Mouse (Mus musculus): ENCODE results near the gene Tob2. TPM values are rescaled to one million over a fixed set of nuclear protein-coding genes. Genes with fewer than 3 reads are reported as not detected.

Gene Tob2
- polyA plus RNA-seq, 1 experiment = 16.1 TPM

DNA sequence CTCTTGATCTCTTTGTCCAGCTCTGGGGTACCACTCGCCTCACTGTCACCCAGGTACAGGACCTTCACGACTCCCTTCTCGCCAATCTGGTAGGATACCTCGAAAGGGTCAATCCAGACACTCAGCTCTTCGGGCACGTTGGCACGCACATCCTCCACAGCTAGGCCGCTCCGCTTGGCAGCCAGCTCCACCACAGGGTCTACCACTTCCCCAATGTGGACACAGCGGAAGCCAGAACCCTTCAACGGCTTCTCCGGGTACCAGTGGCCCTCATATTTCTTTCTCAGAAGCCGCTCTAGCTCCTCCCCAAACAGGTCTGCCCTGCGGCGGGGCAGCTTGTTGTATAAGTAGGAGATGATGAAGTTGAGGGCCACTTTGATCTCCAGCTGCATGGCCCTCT, 7.2 kb downstream of the Tob2 start:
- Histone ChIP-seq H3K9me3 (no peaks in the 10 kb centered on the region), H3K36me3 (replicated peaks; ENCODE audit: low read length) (peaks cover 81% of the 10 kb centered on the region), H3K27me3 (replicated peaks) (no peaks in the 10 kb centered on the region), H3K4me1 (peaks cover 78% of the 10 kb centered on the region), H3K4me3 (replicated peaks) (no peak overlapping the region)
- no peak for TF ChIP-seq GATA1 (IDR thresholded peaks at IDR 0.05; ENCODE audit: borderline replicate concordance, low read length)
- no peak for TF ChIP-seq FLI1 (IDR thresholded peaks at IDR 0.05; ENCODE audit: low read length)

DNA sequence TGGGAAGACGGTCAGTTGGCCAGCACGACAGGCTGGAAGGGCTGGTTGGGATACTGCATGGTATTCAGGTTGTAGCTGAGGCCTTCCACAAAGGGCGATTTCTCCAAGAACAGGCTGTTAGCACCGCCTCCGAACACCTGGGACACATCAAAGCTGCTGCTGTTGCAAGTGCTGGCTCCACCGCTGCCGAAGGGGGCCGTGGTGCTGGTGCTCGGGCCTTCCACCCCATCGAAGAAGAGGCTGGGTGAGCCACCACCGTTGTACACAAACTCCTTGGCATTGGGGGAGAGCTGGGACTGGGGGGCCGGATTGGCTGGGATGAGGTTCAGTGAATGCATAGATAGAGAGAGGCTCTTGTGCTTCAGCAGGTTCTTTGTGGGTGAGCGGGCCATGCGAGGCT, 7.9 kb downstream of the Tob2 start:
- no peak overlapping the region for H3K4me3 ChIP-seq (replicated peaks)
- H3K27me3 ChIP-seq (replicated peaks) = no peaks in the 10 kb centered on the region
- H3K36me3 ChIP-seq (replicated peaks; ENCODE audit: low read length) = peaks cover 81% of the 10 kb centered on the region
- H3K4me1 ChIP-seq = peaks cover 81% of the 10 kb centered on the region
- no peaks in the 10 kb centered on the region for H3K9me3 ChIP-seq
- TF ChIP-seq GATA1 (IDR thresholded peaks at IDR 0.05; ENCODE audit: borderline replicate concordance, low read length) = no peak
- TF ChIP-seq FLI1 (IDR thresholded peaks at IDR 0.05; ENCODE audit: low read length) = no peak

DNA sequence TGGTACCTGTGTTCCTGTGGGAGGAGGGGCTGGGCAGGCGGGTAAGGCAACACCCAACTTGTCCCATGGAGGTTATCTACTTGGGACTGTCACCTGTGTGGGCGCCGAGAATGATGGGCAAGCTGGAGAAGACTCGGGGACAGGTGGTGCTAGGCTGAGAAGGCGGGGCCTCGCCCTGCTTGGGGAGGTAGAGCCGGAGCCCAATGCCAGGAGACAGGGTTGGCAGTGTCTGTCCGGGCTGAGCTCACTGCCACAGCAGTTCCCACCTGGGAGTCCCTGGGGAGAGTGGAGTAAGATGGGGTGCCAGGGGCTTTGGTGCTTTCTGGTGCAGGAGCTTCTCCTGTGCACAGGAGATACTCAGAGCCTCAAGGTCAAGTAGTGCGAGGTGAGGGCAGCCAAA, 9.5 kb downstream of the Tob2 start:
- Histone ChIP-seq H3K27me3 (replicated peaks) (no peaks in the 10 kb centered on the region), H3K36me3 (replicated peaks; ENCODE audit: low read length) (peaks cover 71% of the 10 kb centered on the region), H3K9me3 (no peaks in the 10 kb centered on the region), H3K4me1 (peaks cover 76% of the 10 kb centered on the region), H3K4me3 (replicated peaks) (no peak overlapping the region)
- TF ChIP-seq GATA1 (IDR thresholded peaks at IDR 0.05; ENCODE audit: borderline replicate concordance, low read length) (no peak), FLI1 (IDR thresholded peaks at IDR 0.05; ENCODE audit: low read length) (no peak)

DNA sequence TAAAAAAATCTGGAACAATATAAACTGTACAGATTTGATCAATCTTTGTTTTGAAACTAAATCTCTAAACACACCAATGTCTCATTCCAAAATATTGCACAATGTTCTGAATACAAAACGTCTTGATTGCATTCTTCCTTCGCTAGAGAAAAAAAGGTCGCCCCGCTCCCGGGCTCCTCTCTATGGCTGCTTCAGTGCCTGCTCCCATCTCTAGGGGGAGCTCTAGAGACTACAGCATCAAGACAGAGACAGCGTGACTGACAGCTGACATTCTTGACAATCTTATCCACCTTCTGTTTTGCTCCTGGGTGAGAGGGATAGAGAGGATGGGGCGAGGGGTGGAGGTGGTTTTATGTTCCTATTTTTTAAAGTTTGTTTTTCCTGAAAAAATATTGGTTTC, 10.3 kb downstream of the Tob2 start:
- no peaks in the 10 kb centered on the region for H3K9me3 ChIP-seq
- H3K27me3 ChIP-seq (replicated peaks) = no peaks in the 10 kb centered on the region
- peaks cover 69% of the 10 kb centered on the region for H3K4me1 ChIP-seq
- no peak for TF ChIP-seq GATA1 (IDR thresholded peaks at IDR 0.05; ENCODE audit: borderline replicate concordance, low read length)
- TF ChIP-seq FLI1 (IDR thresholded peaks at IDR 0.05; ENCODE audit: low read length) = no peak
- H3K36me3 ChIP-seq (replicated peaks; ENCODE audit: low read length) = peaks cover 63% of the 10 kb centered on the region
- H3K4me3 ChIP-seq (replicated peaks) = no peak overlapping the region

DNA sequence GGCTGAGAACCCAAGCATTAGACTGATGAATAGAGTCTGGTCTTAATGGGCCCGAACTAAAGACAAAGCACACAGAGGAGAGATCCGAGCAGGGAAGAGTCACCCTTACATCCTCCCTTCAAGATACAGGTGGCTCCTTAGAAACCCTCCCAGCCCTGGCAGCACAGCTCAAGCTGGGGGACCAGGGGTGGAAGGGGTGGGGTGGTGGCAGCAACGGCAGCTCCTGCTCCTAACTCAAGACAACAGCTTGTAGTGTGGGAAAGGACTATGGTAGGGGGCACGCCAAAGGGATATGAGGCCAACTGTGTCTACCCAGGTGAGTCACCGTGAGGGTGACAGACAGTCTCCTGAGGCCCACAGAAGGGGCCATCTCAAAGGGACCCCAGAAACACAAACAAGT, 10.7 kb downstream of the Tob2 start:
- Histone ChIP-seq H3K36me3 (replicated peaks; ENCODE audit: low read length) (peaks cover 60% of the 10 kb centered on the region), H3K4me3 (replicated peaks) (no peak overlapping the region), H3K27me3 (replicated peaks) (no peaks in the 10 kb centered on the region), H3K4me1 (peaks cover 66% of the 10 kb centered on the region), H3K9me3 (no peaks in the 10 kb centered on the region)
- TF ChIP-seq GATA1 (IDR thresholded peaks at IDR 0.05; ENCODE audit: borderline replicate concordance, low read length) (no peak), FLI1 (IDR thresholded peaks at IDR 0.05; ENCODE audit: low read length) (no peak)

DNA sequence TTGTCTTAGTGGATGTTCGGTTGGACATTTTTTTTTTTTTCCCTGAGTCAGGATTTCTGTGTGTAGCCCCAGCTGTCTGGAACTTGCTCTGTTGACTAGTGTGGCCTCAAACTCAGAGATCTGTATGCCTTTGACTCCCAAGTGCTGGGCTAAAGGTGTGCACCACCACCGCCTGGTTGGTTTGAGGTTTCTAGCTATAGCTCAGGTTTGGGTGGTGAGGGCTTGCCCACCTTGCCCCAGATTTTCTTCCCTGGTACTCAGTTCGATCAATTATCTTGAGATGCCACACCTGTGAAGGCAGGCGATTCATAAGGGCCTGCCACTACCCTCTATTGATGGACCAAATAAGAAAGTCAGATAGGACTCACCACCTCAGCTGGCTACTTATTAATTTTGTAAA, 11.4 kb downstream of the Tob2 start:
- Histone ChIP-seq H3K4me3 (replicated peaks) (no peak overlapping the region), H3K27me3 (replicated peaks) (no peaks in the 10 kb centered on the region), H3K36me3 (replicated peaks; ENCODE audit: low read length) (peaks cover 53% of the 10 kb centered on the region), H3K9me3 (no peaks in the 10 kb centered on the region), H3K4me1 (peaks cover 59% of the 10 kb centered on the region)
- TF ChIP-seq FLI1 (IDR thresholded peaks at IDR 0.05; ENCODE audit: low read length) (no peak), GATA1 (IDR thresholded peaks at IDR 0.05; ENCODE audit: borderline replicate concordance, low read length) (no peak)

DNA sequence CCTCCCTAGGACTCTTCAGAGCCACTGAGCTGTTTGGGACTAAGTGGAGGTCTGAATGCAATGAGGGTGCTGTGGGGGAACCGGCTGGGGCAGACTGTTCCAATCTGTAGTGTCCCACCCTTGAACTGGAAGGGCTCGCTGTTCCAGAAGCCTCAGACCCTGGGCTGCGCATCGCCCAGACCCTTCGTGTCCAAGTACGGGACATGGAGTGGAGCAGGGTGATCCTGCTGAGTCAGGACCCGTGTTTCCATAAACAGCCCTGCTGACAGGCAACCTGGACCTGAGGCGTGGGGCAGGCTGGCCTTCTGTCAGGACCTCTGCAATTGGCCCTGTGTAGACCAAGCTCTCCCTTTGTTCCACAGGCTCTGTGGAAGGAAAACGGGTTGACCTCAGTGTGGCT, 11.8 kb downstream of the Tob2 start:
- Histone ChIP-seq H3K27me3 (replicated peaks) (no peaks in the 10 kb centered on the region), H3K4me1 (peaks cover 55% of the 10 kb centered on the region), H3K9me3 (no peaks in the 10 kb centered on the region), H3K36me3 (replicated peaks; ENCODE audit: low read length) (peaks cover 49% of the 10 kb centered on the region), H3K4me3 (replicated peaks) (peak overlapping the region; percentile 19)
- TF ChIP-seq GATA1 (IDR thresholded peaks at IDR 0.05; ENCODE audit: borderline replicate concordance, low read length) (no peak), FLI1 (IDR thresholded peaks at IDR 0.05; ENCODE audit: low read length) (no peak)

DNA sequence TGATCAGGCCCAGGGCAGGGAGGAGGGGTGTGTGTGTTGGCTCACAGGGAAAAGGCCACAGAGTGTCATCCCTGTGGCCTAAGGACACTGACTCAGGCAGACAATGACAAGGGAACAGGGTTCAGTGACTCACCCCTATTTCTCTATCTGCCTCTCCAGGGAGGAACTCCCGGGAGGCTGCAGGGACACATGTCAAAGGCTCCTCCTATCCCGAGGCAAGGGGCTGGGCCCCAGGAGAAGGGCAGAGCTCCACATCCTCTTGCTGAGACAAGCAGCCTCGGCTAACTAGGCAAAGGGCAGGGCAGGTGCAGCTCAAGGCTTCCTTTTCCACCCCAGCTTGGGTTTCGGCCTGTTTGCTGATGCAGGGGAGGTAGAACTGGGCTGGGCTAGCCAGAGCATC, 12.9 kb downstream of the Tob2 start:
- H3K4me3 ChIP-seq (replicated peaks) = peak overlapping the region; percentile 83
- peaks cover 47% of the 10 kb centered on the region for H3K4me1 ChIP-seq
- TF ChIP-seq FLI1 (IDR thresholded peaks at IDR 0.05; ENCODE audit: low read length) = no peak
- 0 out of 3 replicates have a peak, but pooled peaks have one; percentile 25 for TF ChIP-seq GATA1 (IDR thresholded peaks at IDR 0.05; ENCODE audit: borderline replicate concordance, low read length)
- no peaks in the 10 kb centered on the region for H3K27me3 ChIP-seq (replicated peaks)
- H3K36me3 ChIP-seq (replicated peaks; ENCODE audit: low read length) = peaks cover 39% of the 10 kb centered on the region
- no peaks in the 10 kb centered on the region for H3K9me3 ChIP-seq

DNA sequence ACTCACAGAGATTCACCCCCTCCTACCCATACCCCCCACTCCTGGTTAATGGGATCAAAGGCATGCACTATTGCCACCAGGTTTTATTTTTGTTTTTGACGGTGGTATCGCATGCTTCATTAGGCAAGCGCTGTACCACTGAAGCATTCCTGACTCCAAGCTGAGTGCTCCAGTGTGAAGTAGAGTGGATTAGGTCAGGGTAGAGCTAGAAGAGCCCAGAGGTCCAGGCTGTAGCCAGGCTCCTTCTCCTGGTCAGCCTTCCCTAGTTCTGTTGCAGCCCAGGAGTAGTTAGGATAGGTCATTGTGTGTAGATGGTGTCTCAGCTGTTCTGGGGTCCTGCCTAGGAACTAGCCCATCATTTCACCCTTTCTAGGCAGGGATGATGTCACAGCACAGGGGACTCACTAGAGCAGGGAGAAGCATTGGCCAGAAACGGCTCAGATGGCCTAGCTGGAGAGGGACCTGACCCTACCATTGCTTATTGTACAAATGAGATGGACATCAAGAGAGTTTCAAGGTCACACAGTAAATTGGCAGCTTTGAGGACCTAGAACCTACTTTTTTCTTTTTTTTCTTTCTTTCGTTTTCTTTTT, 13.5 kb downstream of the Tob2 start:
- no peaks in the 10 kb centered on the region for H3K9me3 ChIP-seq
- H3K36me3 ChIP-seq (replicated peaks; ENCODE audit: low read length) = peaks cover 33% of the 10 kb centered on the region
- H3K4me3 ChIP-seq (replicated peaks) = peak overlapping the region; percentile 56
- peaks cover 42% of the 10 kb centered on the region for H3K4me1 ChIP-seq
- no peaks in the 10 kb centered on the region for H3K27me3 ChIP-seq (replicated peaks)
- TF ChIP-seq FLI1 (IDR thresholded peaks at IDR 0.05; ENCODE audit: low read length) (no peak), GATA1 (IDR thresholded peaks at IDR 0.05; ENCODE audit: borderline replicate concordance, low read length) (no peak)

DNA sequence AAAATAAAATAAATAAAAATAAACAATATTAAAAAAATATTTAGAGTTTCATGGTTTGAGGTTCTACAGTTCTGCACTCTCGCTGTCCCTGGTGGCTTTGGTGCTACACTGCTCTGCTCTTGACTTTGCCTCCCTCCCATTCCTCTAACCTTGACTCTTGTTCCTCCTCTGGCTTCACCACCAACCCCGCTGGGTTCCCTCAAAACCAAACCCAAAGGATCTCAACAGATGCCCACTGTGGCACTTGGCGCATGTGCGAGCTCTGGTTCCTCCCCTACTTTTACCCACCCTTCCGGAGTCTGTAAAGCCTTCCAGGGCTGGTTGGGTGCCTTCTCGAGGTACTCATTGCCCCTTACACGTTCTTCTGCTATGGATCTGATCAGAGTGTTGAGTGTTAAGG, 16.3 kb downstream of the Tob2 start:
- peaks cover 8% of the 10 kb centered on the region for H3K36me3 ChIP-seq (replicated peaks; ENCODE audit: low read length)
- no peak overlapping the region for H3K4me3 ChIP-seq (replicated peaks)
- H3K27me3 ChIP-seq (replicated peaks) = peaks cover 3% of the 10 kb centered on the region
- TF ChIP-seq GATA1 (IDR thresholded peaks at IDR 0.05; ENCODE audit: borderline replicate concordance, low read length) (no peak), FLI1 (IDR thresholded peaks at IDR 0.05; ENCODE audit: low read length) (no peak)
- peaks cover 50% of the 10 kb centered on the region for H3K4me1 ChIP-seq
- no peaks in the 10 kb centered on the region for H3K9me3 ChIP-seq

DNA sequence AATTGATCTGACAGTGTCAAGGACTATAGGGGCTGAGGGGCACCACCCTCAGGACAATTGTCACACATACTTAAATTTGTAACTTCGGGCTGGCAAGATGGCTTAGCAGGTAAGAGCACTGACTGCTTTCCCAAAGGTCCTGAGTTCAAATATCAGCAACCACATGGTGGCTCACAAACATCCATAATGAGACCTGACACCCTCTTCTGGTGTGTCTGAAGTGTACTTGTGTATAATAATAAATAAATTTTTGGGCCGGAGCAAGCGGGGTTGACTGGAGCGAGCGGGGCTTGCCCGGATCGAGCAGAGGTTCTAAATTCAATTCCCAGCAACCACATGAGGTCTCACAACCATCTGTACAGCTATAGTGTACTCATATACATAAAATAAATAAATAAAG, 18.3 kb downstream of the Tob2 start:
- no peak for TF ChIP-seq FLI1 (IDR thresholded peaks at IDR 0.05; ENCODE audit: low read length)
- no peak for TF ChIP-seq GATA1 (IDR thresholded peaks at IDR 0.05; ENCODE audit: borderline replicate concordance, low read length)
- Histone ChIP-seq H3K4me1 (peaks cover 50% of the 10 kb centered on the region), H3K4me3 (replicated peaks) (no peak overlapping the region), H3K36me3 (replicated peaks; ENCODE audit: low read length) (no peaks in the 10 kb centered on the region), H3K9me3 (no peaks in the 10 kb centered on the region), H3K27me3 (replicated peaks) (peaks cover 20% of the 10 kb centered on the region)

Data from megakaryocyte, embryonic 14.5 days (primary cell).